Mouse (Mus musculus): ENCODE results near the gene Kdelc2.

GRCm38 (mm10) chr9:53356219-53357155 is 27.3 kb upstream of the Kdelc2 start:
- TF ChIP-seq CTCF (IDR thresholded peaks at IDR 0.05; ENCODE audit: extremely low read depth, insufficient read depth, insufficient read length, insufficient replicate concordance): no peak
- TF ChIP-seq POLR2A (IDR thresholded peaks at IDR 0.05; ENCODE audit: low read depth, low read length): no peak

Measured in spleen, adult 2 months (tissue).